Mouse (Mus musculus) frontal cortex, adult 2 months (tissue): ENCODE data around the gene Pcnx. TPM values are rescaled to one million over a fixed set of nuclear protein-coding genes. Genes with fewer than 3 reads are reported as not detected.

ENCODE experiments used
- DNase-seq, 2 experiments: peaks; one replicate each; pipeline ENCODE4 v3.0.0; 2022; ENCODE audit warnings: low spot score in 1 of 2; ENCODE audit errors: extremely low spot score in 1 of 2
- polyA plus RNA-seq: library from polyadenylated mRNA; depleted of rRNA; stranded (reverse); fragments of >200 nt; gene quantifications from 2 replicates; pipeline ENCODE4 v1.2.3, GENCODE M21; 2012

The Pcnx gene
- polyA plus RNA-seq, 1 experiment, result 36.9 TPM

DNA sequence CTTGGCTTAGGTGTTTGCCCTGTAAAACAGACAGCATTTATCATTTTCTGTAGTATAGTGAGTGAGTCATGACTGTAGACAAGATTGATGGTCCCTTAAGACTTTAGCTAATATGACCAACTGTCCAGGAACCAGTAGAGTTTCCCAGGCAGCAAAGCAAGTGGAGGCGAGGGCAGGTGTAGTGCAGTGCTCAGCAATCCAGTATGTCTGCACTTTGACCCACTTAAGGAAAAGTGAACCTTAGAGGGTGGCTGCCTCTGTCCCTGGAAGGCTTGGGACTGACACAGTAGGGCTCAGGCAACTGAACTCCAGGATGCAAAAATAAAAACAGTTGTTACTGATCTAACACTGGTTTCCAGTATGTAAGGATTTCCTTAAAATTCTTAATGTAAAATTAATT, 32.1 kb downstream of the Pcnx start:
- DNase-seq, result no peak

DNA sequence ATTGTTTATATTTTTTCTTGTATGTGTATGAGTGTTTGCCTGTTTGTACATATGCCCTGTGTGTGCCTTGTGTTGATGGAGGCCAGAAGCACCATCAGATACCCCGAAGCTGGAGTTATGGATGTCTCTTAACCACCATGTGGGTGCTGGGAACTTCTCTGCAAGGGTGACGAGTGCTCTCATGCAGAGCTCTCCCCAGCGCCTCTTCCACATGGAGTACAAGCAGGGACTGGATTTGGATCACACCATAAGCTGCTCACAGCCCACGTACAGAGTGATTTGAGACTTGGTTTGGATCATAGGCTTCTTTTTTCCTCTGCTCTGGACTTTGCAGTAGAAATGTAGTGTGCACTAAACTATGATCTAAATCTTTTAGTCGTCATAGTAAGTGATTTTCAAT, 34.5 kb downstream of the Pcnx start:
- DNase-seq, result peak; percentile 40 to 61

- DNase-seq, result no peak
These were observed 36.2 kb downstream of the Pcnx start for GRCm38 (mm10) chr12:81895986-81896385.

DNA sequence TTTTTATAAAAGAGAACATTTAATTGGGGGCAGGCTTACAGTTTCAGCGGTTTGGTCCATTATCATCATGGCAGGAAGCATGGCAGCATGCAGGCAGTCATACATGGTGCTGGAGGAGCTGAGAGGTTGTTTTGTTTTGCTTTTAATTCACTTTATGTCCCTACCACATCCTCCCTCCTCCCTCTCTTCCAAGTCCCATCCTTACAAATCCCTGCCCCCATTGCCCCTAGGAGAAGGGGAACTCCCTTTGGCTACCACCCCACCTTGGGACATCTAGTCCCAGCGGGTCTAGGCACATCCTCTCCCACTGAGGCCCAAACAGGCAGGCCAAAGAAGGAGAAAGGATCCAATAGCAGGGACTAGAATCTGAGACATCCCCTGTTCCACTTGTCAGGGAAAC, 44.6 kb downstream of the Pcnx start:
- no peak for DNase-seq

GRCm38 (mm10) chr12:81905865-81906264, 46.0 kb downstream of the Pcnx start:
- DNase-seq, result no peak

DNA sequence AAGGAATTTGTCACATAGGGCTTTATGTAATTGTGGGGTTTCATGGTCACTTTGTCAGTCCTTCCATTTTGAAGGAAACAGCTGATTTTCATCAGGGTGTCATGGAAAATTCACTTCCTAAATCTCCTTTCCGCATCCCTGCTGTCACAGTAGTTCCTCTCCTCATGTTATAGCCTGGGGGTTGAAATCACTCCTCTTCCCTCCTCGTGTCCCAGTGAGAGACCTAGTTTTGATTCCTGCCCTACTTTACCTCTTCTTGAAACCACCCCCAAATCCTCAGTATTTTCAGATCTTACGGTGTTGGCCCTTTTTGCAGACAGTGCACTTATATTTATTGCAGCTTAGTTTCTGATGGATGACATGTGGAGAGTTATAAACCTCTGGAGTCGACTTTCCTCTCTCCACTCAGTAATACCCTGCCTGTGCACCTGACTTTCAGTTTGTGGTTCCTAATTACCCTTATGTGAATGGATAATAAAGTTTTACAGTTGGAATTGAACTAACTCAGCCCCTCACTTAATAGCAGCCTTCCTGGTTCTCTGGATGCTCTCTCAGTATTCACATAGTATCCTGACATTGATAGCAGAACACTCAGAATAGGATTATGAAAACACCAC, 48.0 kb downstream of the Pcnx start:
- no peak for DNase-seq

DNA sequence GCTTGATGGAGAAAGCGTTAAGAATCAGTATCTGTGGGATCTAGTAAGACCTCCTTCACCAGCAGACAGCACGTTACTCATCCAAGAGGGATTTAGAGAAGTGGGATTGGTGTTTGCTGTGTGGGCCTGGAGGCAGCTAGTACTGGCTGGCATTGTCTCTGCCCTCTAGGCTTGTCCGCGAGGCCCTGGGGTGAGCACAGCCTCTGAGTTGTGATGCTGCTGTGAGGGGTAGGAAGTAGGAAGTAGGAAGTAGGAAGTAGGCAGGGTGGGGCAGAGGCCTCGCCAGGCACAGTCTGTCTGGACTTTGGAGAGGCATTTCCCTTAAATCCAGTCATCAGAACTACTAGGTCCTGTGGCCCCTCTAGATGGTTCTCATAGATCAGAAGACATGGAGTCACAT, 50.6 kb downstream of the Pcnx start:
- DNase-seq, result no peak

DNA sequence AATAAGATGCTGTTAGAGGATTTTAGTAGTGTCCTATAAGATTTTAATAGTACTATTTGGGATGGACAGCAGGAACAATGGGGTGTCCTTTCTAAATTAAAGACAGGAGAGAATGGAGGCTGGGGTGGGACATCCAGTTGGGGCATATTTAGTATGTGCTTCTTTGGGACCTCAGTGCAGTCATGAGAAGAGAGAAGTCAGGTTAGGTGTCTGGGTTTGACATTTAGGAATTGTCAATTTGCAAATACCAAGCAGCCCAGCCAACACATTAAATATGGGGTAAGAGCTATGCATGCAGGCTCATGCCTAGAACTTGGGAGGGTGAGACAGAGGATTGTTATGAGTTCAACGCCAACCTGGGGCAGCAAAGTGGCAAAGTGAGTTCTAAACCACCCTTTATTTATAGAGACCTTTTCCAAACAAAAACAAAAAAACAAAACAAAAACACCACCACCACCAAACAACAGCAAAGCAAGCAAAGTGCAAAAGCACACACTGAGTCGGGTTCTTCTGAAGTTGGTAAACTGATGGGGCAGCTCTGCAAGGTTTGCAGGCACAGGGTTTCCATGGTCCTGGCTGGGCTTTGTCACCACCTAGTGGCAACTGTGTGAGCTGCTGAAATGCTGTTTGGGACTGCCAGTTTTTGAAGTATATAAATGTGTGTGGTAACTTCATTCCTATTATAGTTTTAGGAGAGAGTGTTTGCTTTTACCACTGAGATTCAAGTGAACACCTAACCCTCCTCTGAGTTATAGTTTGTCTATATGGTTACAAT, 55.5 kb downstream of the Pcnx start:
- peak; percentile 49 to 88 for DNase-seq

GRCm38 (mm10) chr12:81918346-81918745, 58.5 kb downstream of the Pcnx start:
- no peak for DNase-seq

DNA sequence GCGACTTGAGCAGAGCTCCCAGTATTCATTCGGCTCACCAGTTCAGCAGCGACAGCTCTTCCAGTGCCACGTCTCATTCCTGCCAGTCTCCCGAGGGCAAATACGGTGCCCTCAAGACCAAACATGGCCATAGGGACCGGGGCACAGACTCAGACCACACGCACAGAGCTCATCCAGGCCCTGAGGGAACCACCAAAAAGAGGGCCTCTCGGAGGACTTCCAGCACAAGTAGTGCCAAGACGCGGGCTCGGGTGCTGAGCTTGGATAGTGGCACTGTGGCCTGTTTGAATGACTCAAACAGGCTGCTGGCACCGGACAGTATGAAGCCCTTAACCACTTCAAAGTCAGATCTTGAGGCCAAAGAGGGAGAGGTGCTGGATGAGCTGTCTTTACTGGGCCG, 59.1 kb downstream of the Pcnx start:
- no peak for DNase-seq

DNA sequence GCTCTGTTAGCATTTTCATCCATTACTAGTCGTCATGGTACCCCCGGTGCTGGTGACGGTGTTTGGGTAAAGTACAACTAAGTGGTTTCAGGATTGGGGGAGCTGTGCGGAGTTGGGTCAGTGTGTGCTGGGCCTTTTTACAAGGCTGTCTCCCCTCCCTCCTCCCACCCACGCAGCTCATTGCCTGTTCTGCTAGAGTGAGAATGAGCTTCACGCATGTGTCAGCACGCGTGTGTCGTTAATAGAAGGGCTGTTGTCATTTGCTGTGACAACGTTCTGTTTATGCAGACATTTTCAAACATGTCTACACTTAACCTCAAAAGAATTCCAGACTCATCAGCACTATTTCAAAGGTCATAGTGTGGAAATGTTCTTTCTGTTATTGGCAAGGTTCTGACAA, 60.2 kb downstream of the Pcnx start:
- DNase-seq, result no peak

- DNase-seq, result no peak
These were observed 60.8 kb downstream of the Pcnx start for GRCm38 (mm10) chr12:81920614-81921013.

- no peak for DNase-seq
These were observed 62.0 kb downstream of the Pcnx start for GRCm38 (mm10) chr12:81921785-81922184.

DNA sequence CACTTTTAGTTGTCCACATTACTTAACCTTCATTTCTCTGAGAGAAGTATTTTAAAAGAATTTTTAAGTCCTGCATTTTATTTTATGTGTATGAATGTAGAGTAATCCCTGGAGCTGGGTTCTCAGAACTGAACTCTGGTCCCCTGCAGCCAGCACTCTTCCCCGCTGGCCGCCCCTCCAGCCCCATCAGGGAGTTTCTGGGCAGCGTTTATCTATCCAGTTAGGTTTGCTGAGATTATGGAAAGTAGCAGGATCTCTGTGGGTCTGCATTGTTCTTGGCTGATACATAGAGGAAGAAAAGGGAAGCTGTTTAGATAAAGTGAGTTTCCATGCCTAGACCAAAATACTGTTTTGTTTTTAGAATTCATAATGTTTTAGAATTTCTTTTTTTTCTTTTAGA, 63.0 kb downstream of the Pcnx start:
- no peak for DNase-seq

GRCm38 (mm10) chr12:81927163-81927562, 67.3 kb downstream of the Pcnx start:
- DNase-seq, result no peak

DNA sequence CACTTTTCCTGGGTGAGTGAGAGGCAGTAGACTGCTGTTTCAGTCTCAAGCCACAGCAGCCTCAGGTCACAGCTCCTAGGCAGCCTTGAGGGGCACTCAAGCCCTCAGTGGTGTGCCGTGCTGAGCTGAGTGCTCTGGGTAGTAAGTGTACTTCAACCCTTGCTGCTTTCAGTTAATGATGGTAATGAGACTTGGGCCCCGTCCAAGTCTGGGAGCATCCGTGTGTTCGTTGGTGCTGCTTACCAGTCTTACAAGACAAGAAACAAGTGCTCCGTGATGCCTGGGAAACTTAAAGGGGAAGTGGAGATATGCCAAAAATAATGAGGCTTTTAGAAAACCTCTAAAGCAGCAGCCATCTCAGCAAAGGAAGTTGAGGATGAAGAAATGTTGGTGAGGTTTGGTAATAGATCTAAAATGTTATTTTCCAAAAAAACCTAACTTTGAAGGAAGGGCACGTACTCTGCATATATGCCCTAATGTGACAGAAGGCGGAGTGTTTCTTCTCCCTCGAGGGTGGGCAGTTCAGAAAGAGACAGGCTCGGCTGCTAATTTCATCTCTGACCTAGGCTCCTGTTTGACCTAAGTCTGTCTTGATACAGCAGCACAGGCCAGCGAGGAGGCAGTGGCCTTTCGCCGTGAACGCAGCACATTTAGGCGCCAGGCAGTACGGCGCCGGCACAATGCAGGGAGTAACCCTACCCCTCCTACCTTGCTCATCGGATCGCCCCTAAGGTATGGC, 68.0 kb downstream of the Pcnx start:
- DNase-seq, result no peak

GRCm38 (mm10) chr12:81928382-81928770, 68.6 kb downstream of the Pcnx start:
- no peak for DNase-seq

GRCm38 (mm10) chr12:81932015-81932414, 72.2 kb downstream of the Pcnx start:
- no peak for DNase-seq

DNA sequence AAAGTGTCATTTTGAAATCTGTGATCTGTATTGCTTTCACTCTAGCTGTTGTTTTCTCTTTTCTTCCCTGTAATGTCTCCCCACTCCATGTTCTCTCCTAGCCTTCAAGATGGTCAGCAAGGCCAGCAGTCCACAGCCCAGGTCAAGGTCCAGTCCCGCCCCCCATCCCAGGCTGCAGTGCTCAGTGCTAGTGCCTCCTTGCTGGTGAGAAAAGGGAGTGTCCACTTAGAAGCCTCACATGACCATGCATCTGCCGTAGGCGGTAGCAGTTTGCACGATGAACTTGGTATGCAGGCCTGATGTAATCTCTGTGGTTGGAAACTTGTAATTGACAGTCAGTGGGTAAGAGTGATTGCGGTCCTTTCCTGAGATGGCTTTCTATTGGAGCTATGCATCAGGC, 73.6 kb downstream of the Pcnx start:
- DNase-seq, result no peak

DNA sequence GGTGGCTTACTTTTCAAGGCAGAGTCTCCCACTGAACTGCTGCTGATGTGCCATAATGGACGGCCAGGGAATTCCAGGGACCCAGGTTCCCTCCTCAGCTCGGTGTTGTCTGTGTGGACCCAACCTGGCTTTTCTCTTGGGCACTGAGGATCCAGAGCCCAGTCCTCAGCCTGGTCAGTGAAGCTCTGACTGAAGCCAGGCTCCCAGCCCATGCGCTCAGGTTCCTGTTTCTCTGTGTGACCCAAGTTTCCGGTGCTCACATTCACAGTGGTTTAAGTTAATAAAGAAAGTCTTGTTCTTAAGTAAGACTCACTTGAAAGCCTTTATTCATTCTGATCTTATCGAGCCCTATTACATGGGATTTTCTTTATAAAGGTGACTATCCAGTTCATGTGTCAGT, 74.7 kb downstream of the Pcnx start:
- no peak for DNase-seq

DNA sequence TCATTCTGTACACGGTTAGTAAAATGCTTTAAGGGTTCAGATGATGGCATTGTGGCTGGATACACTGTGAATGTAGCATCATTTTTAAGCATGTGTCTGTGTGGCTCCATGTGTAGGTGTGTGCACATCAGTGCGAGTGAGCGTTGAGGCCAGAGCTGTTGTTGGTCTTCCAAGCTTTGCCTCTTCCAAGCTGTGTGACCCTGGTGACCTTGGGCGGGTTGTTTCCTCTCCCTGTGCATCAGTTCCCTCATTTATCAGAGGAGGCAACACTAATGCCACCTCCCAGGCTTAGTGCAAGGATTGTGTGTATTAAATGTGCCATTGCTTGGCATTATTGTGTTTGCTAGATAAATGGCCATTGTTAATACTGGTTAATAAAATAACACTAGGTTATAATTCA, 76.2 kb downstream of the Pcnx start:
- no peak for DNase-seq

DNA sequence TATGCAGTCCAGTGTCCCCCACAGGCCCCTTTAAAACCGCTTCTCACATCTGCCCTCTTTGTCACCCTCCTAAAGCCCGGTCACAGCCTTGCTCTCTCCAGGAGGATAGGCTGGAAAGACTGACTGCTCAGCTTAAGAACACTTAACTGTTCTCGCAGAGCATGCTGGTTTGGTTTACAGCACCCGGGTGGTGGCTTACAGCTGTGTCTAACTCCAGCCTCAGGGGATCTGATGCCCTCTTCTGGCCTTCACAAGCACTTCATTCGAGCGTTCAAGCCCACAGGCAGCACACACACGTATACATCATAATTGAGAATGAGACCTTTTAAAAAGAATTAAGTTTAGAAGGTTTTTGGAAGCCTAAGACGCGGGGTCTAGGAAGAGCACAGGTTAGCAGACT, 81.4 kb downstream of the Pcnx start:
- no peak for DNase-seq
